In the genomic region with DNA sequence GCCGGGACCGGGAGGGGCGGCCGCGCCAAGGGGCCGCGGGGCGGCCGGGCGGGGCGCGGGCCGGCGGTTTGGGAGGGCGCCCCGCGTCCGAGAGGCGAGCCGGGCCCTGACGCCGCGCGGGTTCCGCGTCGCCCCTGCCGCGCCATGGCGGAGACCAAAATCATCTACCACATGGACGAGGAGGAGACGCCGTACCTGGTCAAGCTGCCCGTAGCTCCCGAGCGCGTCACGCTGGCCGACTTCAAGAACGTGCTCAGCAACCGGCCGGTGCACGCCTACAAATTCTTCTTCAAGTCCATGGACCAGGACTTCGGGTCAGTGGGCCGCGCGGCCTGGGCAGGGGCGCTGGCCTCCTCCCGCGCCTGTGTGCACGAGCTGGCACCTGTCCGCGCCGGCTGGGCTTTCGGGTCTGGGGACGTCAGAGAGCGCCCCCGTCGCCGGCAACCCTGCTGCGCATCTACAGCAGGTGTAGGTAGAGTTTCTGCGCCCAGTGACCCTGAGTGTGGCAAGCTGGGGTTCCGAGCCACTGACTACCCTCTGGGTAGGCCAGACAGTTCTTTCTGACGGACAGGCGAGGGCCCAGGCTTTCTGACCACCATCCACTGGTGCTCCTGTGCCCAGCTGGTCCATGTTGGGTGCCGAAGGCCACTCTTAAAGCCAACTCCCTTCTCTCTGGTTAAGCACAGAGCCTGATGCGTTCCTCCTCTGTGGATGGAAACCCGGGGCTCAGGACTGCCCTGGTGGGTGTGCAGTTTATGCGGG, we compare ENCODE assay signal across 7 mouse cellular contexts. TPM values are rescaled to one million over a fixed set of nuclear protein-coding genes. Genes with fewer than 3 reads are reported as not detected.
DNase-seq lines count a peak whose midpoint lies in the region; ATAC-seq and TF ChIP-seq lines count a peak whose summit lies in the region.

No protein-coding gene starts in this region.

- peaks cover 9% of the 10 kb centered on the region for H3K36me3 ChIP-seq in E14TG2a.4 (ENCODE audit: insufficient read depth, low read length)
- H3K36me3 ChIP-seq in hindbrain, embryonic 14.5 days (replicated peaks; ENCODE audit: control insufficient read depth, insufficient read depth): no peaks in the 10 kb centered on the region
- no peaks in the 10 kb centered on the region for H3K36me3 ChIP-seq in midbrain, embryonic 15.5 days (replicated peaks)

- H3K4me3 ChIP-seq in E14TG2a.4 (replicated peaks; ENCODE audit: low read length): peak overlapping the region; percentile 89
- peak overlapping the region; percentile 94 for H3K4me3 ChIP-seq in hindbrain, embryonic 14.5 days (replicated peaks; ENCODE audit: low read length)
- H3K4me3 ChIP-seq in midbrain, embryonic 15.5 days: peak overlapping the region; percentile 94

- H3K4me1 ChIP-seq in E14TG2a.4 (replicated peaks; ENCODE audit: low read depth, low read length): peaks cover 32% of the 10 kb centered on the region
- H3K4me1 ChIP-seq in hindbrain, embryonic 14.5 days (replicated peaks; ENCODE audit: control insufficient read depth, insufficient read depth, low read length): peaks cover 32% of the 10 kb centered on the region
- peaks cover 54% of the 10 kb centered on the region for H3K4me1 ChIP-seq in midbrain, embryonic 15.5 days

- peak overlapping the region; percentile 84 for H3K27ac ChIP-seq in hindbrain, embryonic 14.5 days
- peak overlapping the region; percentile 85 for H3K27ac ChIP-seq in midbrain, embryonic 15.5 days

- 1% methylated on average over 48 of the region's 69 CpGs for WGBS in hindbrain, embryonic 14.5 days
- under 1% methylated on average over 61 of the region's 69 CpGs for WGBS in midbrain, embryonic 15.5 days

- H3K27me3 ChIP-seq in E14TG2a.4 (ENCODE audit: insufficient read depth, low read length): peaks cover 15% of the 10 kb centered on the region
- H3K27me3 ChIP-seq in hindbrain, embryonic 14.5 days (ENCODE audit: control insufficient read depth, insufficient read depth, low read length): no peaks in the 10 kb centered on the region
- 0 out of 2 replicates have a peak, but pooled peaks cover under 1% of the 10 kb centered on the region for H3K27me3 ChIP-seq in midbrain, embryonic 15.5 days (replicated peaks)

- H3K9me3 ChIP-seq in E14TG2a.4 (ENCODE audit: low read length): no peaks in the 10 kb centered on the region
- no peaks in the 10 kb centered on the region for H3K9me3 ChIP-seq in hindbrain, embryonic 14.5 days (ENCODE audit: control insufficient read depth, low read length)
- no peaks in the 10 kb centered on the region for H3K9me3 ChIP-seq in midbrain, embryonic 15.5 days

- H3K4me2 ChIP-seq in hindbrain, embryonic 14.5 days (replicated peaks): peak overlapping the region; percentile 68
- peak overlapping the region; percentile 82 for H3K4me2 ChIP-seq in midbrain, embryonic 15.5 days

- no peak for TF ChIP-seq CTCF in E14TG2a.4 (conservative IDR thresholded peaks at IDR 0.05; ENCODE audit: low read length)

- peak overlapping the region; percentile 95 for H3K9ac ChIP-seq in hindbrain, embryonic 14.5 days
- peak overlapping the region; percentile 97 for H3K9ac ChIP-seq in midbrain, embryonic 15.5 days

- peak; percentile 49 for DNase-seq in adrenal gland, postnatal 14 days
- peak; percentile 33 for DNase-seq in hindbrain, embryonic 14.5 days (ENCODE audit: low spot score)
- DNase-seq in liver: peak; percentile 56
- peak; percentile 73 for DNase-seq in thymus, postnatal 14 days

- peak; percentile 25; the same call in 1 of the 2 replicates for ATAC-seq in erythroid progenitor cell, adult 5-6 weeks (replicated peaks; ENCODE audit: low FRiP score, poor library complexity, severe bottlenecking)
- peak; percentile 22 for ATAC-seq in hindbrain, embryonic 14.5 days (ENCODE audit: low FRiP score)
- peak; percentile 61 for ATAC-seq in midbrain, embryonic 15.5 days (replicated peaks)

RNA-seq across cellular contexts. Expression of a gene that starts 0.6 kb away (rescaled TPM):
- 54.8 and 66.4 TPM in 2 replicates for total RNA-seq in adrenal gland, postnatal 14 days (2021)
- 20.9 and 26.0 TPM in 2 replicates for total RNA-seq in erythroid progenitor cell, adult 5-6 weeks (2015; ENCODE audit: low replicate concordance)
- total RNA-seq in erythroid progenitor cell, adult 5-6 weeks (2017; ENCODE audit: low replicate concordance): 19.5 and 22.4 TPM in 2 replicates
- polyA plus RNA-seq in hindbrain, embryonic 14.5 days (2014; fragmentation: Nextera tagmentation; extraction: Ambion mirVana): 13.6 and 15.6 TPM in 2 replicates
- 30.9 and 37.0 TPM in 2 replicates for polyA plus RNA-seq in midbrain, embryonic 15.5 days (2015; fragmentation: Nextera tagmentation; extraction: Ambion mirVana)

RNA-seq across cellular contexts. Expression of a gene that starts 8.3 kb away (rescaled TPM):
- 40.6 and 44.3 TPM in 2 replicates for total RNA-seq in adrenal gland, postnatal 14 days (2021)
- total RNA-seq in erythroid progenitor cell, adult 5-6 weeks (2015; ENCODE audit: low replicate concordance): not detected in 2 replicates
- total RNA-seq in erythroid progenitor cell, adult 5-6 weeks (2017; ENCODE audit: low replicate concordance): not detected in 2 replicates
- 24.5 and 25.8 TPM in 2 replicates for polyA plus RNA-seq in hindbrain, embryonic 14.5 days (2014; fragmentation: Nextera tagmentation; extraction: Ambion mirVana)
- polyA plus RNA-seq in midbrain, embryonic 15.5 days (2015; fragmentation: Nextera tagmentation; extraction: Ambion mirVana): 23.4 and 32.6 TPM in 2 replicates

RNA-seq across cellular contexts. Expression of a gene that starts 15.4 kb away (rescaled TPM):
- 0.19 and 0.56 TPM in 2 replicates for total RNA-seq in adrenal gland, postnatal 14 days (2021)
- total RNA-seq in erythroid progenitor cell, adult 5-6 weeks (2015; ENCODE audit: low replicate concordance): 0.84 and 1.1 TPM in 2 replicates
- total RNA-seq in erythroid progenitor cell, adult 5-6 weeks (2017; ENCODE audit: low replicate concordance): 0.26 and 2.3 TPM in 2 replicates
- 0.40 and 0.41 TPM in 2 replicates for polyA plus RNA-seq in hindbrain, embryonic 14.5 days (2014; fragmentation: Nextera tagmentation; extraction: Ambion mirVana)
- 0.61 and 0.72 TPM in 2 replicates for polyA plus RNA-seq in midbrain, embryonic 15.5 days (2015; fragmentation: Nextera tagmentation; extraction: Ambion mirVana)

RNA-seq across cellular contexts. Expression of a gene that starts 16.7 kb away (rescaled TPM):
- 136 and 148 TPM in 2 replicates for total RNA-seq in adrenal gland, postnatal 14 days (2021)
- 47.2 and 63.7 TPM in 2 replicates for total RNA-seq in erythroid progenitor cell, adult 5-6 weeks (2015; ENCODE audit: low replicate concordance)
- total RNA-seq in erythroid progenitor cell, adult 5-6 weeks (2017; ENCODE audit: low replicate concordance): 69.4 and 71.4 TPM in 2 replicates
- 114 and 126 TPM in 2 replicates for polyA plus RNA-seq in hindbrain, embryonic 14.5 days (2014; fragmentation: Nextera tagmentation; extraction: Ambion mirVana)
- polyA plus RNA-seq in midbrain, embryonic 15.5 days (2015; fragmentation: Nextera tagmentation; extraction: Ambion mirVana): 128 and 129 TPM in 2 replicates

RNA-seq across cellular contexts. Expression of a gene that starts 21.5 kb away (rescaled TPM):
- total RNA-seq in adrenal gland, postnatal 14 days (2021): 18.4 and 21.6 TPM in 2 replicates
- total RNA-seq in erythroid progenitor cell, adult 5-6 weeks (2015; ENCODE audit: low replicate concordance): 3.4 and 9.4 TPM in 2 replicates
- 5.6 and 12.6 TPM in 2 replicates for total RNA-seq in erythroid progenitor cell, adult 5-6 weeks (2017; ENCODE audit: low replicate concordance)
- polyA plus RNA-seq in hindbrain, embryonic 14.5 days (2014; fragmentation: Nextera tagmentation; extraction: Ambion mirVana): 33.5 TPM in 2 replicates
- 28.1 and 29.1 TPM in 2 replicates for polyA plus RNA-seq in midbrain, embryonic 15.5 days (2015; fragmentation: Nextera tagmentation; extraction: Ambion mirVana)

Comparison
In these comparisons a context has a peak if more than half of its experiments do, and no peak if none do; other contexts are left out.
1. Peak in every context shown above with its lines: DNase-seq, ATAC-seq, H3K4me3 ChIP-seq and H3K27ac ChIP-seq.
2. RNA of a gene that starts 8.3 kb away (total RNA-seq): 40.6 to 44.3 TPM in adrenal gland, postnatal 14 days; not detected in erythroid progenitor cell, adult 5-6 weeks; every median in the first group is over 10 times any median in the second.